Mouse (Mus musculus): ENCODE data around the gene Olfr66. TPM values are rescaled to one million over a fixed set of nuclear protein-coding genes. Genes with fewer than 3 reads are reported as not detected.

Gene Olfr66
- not detected in 2 replicates for polyA plus RNA-seq (2015; fragmentation: Nextera tagmentation; extraction: Ambion mirVana)

- no peaks in the 10 kb centered on the region for H3K4me1 ChIP-seq
- no peak within 1 kb of the TSS for H3K4me3 ChIP-seq
- no peak for ATAC-seq (ENCODE audit: insufficient number of reproducible peaks, low FRiP score, low TSS enrichment, low read depth)
- no peaks in the 10 kb centered on the region for H3K9me3 ChIP-seq
- H3K27me3 ChIP-seq: no peaks in the 10 kb centered on the region
- no peak within 1 kb of the TSS for H3K4me2 ChIP-seq
- H3K27ac ChIP-seq: no peak within 1 kb of the TSS
- H3K36me3 ChIP-seq: no peaks in the 10 kb centered on the region
- no peak within 1 kb of the TSS for H3K9ac ChIP-seq
These were observed at the start of gene Olfr66 for GRCm38 (mm10) chr7:103886152-103886551. Gene Olfr66 (minus strand): TSS chr7:103886252.

GRCm38 (mm10) chr7:103934264-103934663 is 48.2 kb upstream of the Olfr66 start, which contains the start of gene Olfr632:
Gene Olfr632 (plus strand): TSS chr7:103934347.
- Histone ChIP-seq H3K4me3 (no peak within 1 kb of the TSS), H3K9ac (no peak within 1 kb of the TSS), H3K9me3 (no peaks in the 10 kb centered on the region), H3K36me3 (no peaks in the 10 kb centered on the region), H3K27ac (no peak within 1 kb of the TSS), H3K4me2 (no peak within 1 kb of the TSS), H3K27me3 (no peaks in the 10 kb centered on the region), H3K4me1 (no peaks in the 10 kb centered on the region)
- 65% methylated on average over 2 of the region's 2 CpGs for WGBS
- ATAC-seq (ENCODE audit: insufficient number of reproducible peaks, low FRiP score, low TSS enrichment, low read depth): no peak

DNA sequence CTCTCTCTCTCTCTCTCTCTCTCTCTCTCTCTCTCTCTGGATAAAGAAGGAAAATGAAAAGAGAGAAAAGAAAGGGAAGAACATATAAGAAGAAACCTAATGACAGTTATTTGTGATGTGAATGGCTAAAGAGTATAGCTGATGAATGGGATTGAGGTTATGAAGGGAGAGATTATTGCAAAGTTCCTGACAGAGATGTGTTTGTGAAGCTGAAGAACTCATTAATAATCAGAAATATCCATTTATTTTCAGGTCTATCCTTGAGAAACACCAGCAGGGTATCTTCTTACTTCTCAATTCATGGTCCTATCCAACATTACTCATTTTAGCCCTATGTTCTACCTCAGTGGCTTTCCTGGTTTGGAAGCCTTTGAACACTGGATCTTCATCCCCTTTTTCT is 42.5 kb upstream of the Olfr66 start, which contains the start of gene Olfr631:
Olfr631 (plus strand) TSS at position 301 of the 400 bp plus-strand sequence.
- Histone ChIP-seq H3K36me3 (no peaks in the 10 kb centered on the region), H3K4me1 (no peaks in the 10 kb centered on the region), H3K9me3 (no peaks in the 10 kb centered on the region), H3K27me3 (no peaks in the 10 kb centered on the region), H3K9ac (no peak within 1 kb of the TSS), H3K4me3 (no peak within 1 kb of the TSS), H3K4me2 (no peak within 1 kb of the TSS), H3K27ac (no peak within 1 kb of the TSS)
- ATAC-seq (ENCODE audit: insufficient number of reproducible peaks, low FRiP score, low TSS enrichment, low read depth): no peak

GRCm38 (mm10) chr7:103915338-103915737 is 29.3 kb upstream of the Olfr66 start:
- no peaks in the 10 kb centered on the region for H3K9me3 ChIP-seq
- no peak for ATAC-seq (ENCODE audit: insufficient number of reproducible peaks, low FRiP score, low TSS enrichment, low read depth)
- H3K27ac ChIP-seq: no peak overlapping the region
- no peak overlapping the region for H3K4me3 ChIP-seq
- no peaks in the 10 kb centered on the region for H3K36me3 ChIP-seq
- H3K27me3 ChIP-seq: no peaks in the 10 kb centered on the region
- H3K9ac ChIP-seq: no peak overlapping the region
- H3K4me2 ChIP-seq: no peak overlapping the region
- H3K4me1 ChIP-seq: no peaks in the 10 kb centered on the region

DNA sequence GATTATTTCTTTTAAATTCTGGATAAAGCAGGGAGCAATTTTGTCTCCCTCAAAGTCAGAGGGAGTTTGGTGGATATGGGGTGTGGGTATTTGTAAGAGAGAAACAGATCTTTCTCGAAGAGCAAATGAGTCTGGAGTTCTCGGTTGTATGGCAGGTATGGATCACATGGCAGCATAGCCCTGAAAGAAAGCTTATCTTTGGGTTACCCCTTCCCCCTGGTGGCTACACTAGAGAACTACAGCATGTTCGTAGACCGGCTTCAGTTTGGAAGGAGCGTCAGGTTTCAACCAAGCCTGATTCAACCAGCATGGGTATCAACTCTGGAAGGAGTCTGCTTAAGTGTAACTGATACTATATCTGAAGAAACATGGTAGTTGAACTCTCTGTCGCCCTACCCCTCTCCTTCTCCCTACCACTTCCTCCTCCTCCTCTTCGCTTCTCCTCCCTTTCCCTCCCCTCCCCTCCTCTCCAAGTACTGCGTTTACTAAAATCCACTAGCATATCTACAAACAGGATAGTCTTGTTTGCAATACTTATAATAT is 27.0 kb upstream of the Olfr66 start:
- 42% methylated on average over 8 of the region's 8 CpGs for WGBS
- ATAC-seq (ENCODE audit: insufficient number of reproducible peaks, low FRiP score, low TSS enrichment, low read depth): no peak
- no peaks in the 10 kb centered on the region for H3K27me3 ChIP-seq
- no peak overlapping the region for H3K4me2 ChIP-seq
- H3K9me3 ChIP-seq: no peaks in the 10 kb centered on the region
- H3K36me3 ChIP-seq: no peaks in the 10 kb centered on the region
- H3K9ac ChIP-seq: no peak overlapping the region
- H3K4me3 ChIP-seq: no peak overlapping the region
- H3K27ac ChIP-seq: no peak overlapping the region
- no peaks in the 10 kb centered on the region for H3K4me1 ChIP-seq

DNA sequence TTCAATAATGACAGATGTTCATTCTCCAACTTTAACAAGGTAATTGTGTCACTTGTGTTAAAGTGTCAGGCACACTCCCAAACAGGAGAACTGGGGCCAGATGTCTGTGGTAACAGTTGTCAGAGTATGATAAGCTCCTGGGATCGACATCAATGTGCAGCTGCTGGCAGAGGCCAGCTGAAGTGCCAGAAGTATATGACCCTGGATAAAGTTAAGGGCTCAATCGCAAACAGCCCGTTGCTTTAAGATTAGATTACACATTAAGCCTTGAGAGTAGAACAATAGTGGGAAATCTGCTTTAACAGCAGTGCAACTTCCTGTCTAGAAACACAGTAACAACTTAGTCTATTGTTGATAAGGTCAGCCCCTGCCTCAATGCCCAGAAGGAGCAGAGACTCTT is 24.0 kb upstream of the Olfr66 start:
- Histone ChIP-seq H3K27ac (no peak overlapping the region), H3K36me3 (no peaks in the 10 kb centered on the region), H3K4me3 (no peak overlapping the region), H3K9me3 (no peaks in the 10 kb centered on the region), H3K4me2 (no peak overlapping the region), H3K4me1 (no peaks in the 10 kb centered on the region), H3K9ac (no peak overlapping the region), H3K27me3 (no peaks in the 10 kb centered on the region)
- WGBS: 21% methylated on average over 3 of the region's 3 CpGs
- ATAC-seq (ENCODE audit: insufficient number of reproducible peaks, low FRiP score, low TSS enrichment, low read depth): no peak

- ATAC-seq (ENCODE audit: insufficient number of reproducible peaks, low FRiP score, low TSS enrichment, low read depth): no peak
- H3K4me3 ChIP-seq: no peak within 1 kb of the TSS
- WGBS: 81% methylated on average over 2 of the region's 2 CpGs
These were observed 17.1 kb upstream of the Olfr66 start, which contains the start of gene Olfr65 for GRCm38 (mm10) chr7:103903187-103903586. Gene Olfr65 (plus strand): TSS chr7:103903487.

DNA sequence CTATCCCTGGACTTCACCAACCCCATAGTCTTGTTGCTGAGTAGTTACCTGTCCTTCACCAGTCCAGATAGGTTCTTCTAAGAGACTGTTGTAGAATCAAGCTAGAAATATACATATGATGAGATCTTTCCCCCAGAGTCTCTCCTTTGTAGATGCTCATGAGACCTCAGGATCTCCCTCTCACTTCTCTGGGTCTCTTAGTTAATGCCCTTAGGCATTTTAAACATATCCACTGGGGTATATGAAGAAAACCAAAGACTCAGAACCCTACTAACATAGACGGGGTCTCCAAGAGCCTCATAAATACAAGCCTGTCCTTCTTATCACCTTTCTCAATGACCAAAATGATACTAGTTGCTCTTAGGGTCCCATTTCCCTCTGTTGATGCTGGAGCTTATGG is 8.3 kb upstream of the Olfr66 start, which contains the start of gene Olfr64:
Olfr64 (minus strand) TSS at position 101 of the 400 bp plus-strand sequence.
- H3K27ac ChIP-seq: no peak within 1 kb of the TSS
- H3K36me3 ChIP-seq: no peaks in the 10 kb centered on the region
- 67% methylated on average over 1 of the region's 1 CpGs for WGBS
- H3K4me2 ChIP-seq: no peak within 1 kb of the TSS
- H3K9me3 ChIP-seq: no peaks in the 10 kb centered on the region
- H3K27me3 ChIP-seq: no peaks in the 10 kb centered on the region
- no peak within 1 kb of the TSS for H3K9ac ChIP-seq
- no peaks in the 10 kb centered on the region for H3K4me1 ChIP-seq
- no peak for ATAC-seq (ENCODE audit: insufficient number of reproducible peaks, low FRiP score, low TSS enrichment, low read depth)
- no peak within 1 kb of the TSS for H3K4me3 ChIP-seq

More at GRCm38 (mm10) chr7:103903187-103903586, 17.1 kb upstream of the Olfr66 start, which contains the start of gene Olfr65:
- Histone ChIP-seq H3K27ac (no peak within 1 kb of the TSS), H3K9me3 (no peaks in the 10 kb centered on the region), H3K27me3 (no peaks in the 10 kb centered on the region), H3K36me3 (no peaks in the 10 kb centered on the region), H3K4me1 (no peaks in the 10 kb centered on the region), H3K4me2 (no peak within 1 kb of the TSS), H3K9ac (no peak within 1 kb of the TSS)

DNA sequence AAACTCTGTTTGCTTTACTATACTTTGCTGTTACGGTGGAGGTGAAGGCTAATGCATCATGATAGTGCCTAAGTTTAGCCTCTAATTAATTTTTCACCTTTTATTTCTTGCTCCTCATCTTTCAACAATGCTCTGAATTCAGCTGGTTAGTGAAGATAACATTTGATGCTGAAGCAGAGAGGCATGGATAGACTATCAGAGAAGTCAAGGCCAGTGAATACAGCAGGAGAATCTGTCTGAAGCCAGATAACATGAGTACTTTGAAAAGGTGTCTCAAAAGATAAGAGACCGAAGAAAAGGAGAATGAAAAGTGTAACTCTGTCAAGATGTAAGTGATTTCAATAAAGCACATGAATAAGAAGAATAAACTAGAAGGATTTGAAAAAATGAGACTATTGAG is 9.0 kb downstream of the Olfr66 start:
- H3K27me3 ChIP-seq: no peaks in the 10 kb centered on the region

GRCm38 (mm10) chr7:103874451-103874850 is 11.6 kb downstream of the Olfr66 start:
- Histone ChIP-seq H3K36me3 (no peaks in the 10 kb centered on the region), H3K4me3 (no peak overlapping the region), H3K4me2 (no peak overlapping the region), H3K27ac (no peak overlapping the region), H3K4me1 (no peaks in the 10 kb centered on the region), H3K9me3 (no peaks in the 10 kb centered on the region), H3K9ac (no peak overlapping the region), H3K27me3 (no peaks in the 10 kb centered on the region)
- 41% methylated on average over 5 of the region's 5 CpGs for WGBS
- ATAC-seq (ENCODE audit: insufficient number of reproducible peaks, low FRiP score, low TSS enrichment, low read depth): no peak

More for the DNA sequence above, 9.0 kb downstream of the Olfr66 start:
- Histone ChIP-seq H3K4me1 (no peaks in the 10 kb centered on the region), H3K4me3 (no peak overlapping the region), H3K36me3 (no peaks in the 10 kb centered on the region), H3K4me2 (no peak overlapping the region), H3K9me3 (no peaks in the 10 kb centered on the region), H3K27ac (no peak overlapping the region), H3K9ac (no peak overlapping the region)
- WGBS: 77% methylated on average over 2 of the region's 2 CpGs
- ATAC-seq (ENCODE audit: insufficient number of reproducible peaks, low FRiP score, low TSS enrichment, low read depth): no peak

GRCm38 (mm10) chr7:103873064-103873463 is 13.0 kb downstream of the Olfr66 start:
- Histone ChIP-seq H3K4me1 (no peaks in the 10 kb centered on the region), H3K9ac (no peak overlapping the region), H3K27ac (no peak overlapping the region), H3K4me2 (no peak overlapping the region), H3K36me3 (no peaks in the 10 kb centered on the region), H3K9me3 (no peaks in the 10 kb centered on the region), H3K4me3 (no peak overlapping the region), H3K27me3 (no peaks in the 10 kb centered on the region)
- WGBS: 11% methylated on average over 1 of the region's 1 CpGs
- no peak for ATAC-seq (ENCODE audit: insufficient number of reproducible peaks, low FRiP score, low TSS enrichment, low read depth)

- Histone ChIP-seq H3K9me3 (no peaks in the 10 kb centered on the region), H3K27me3 (no peaks in the 10 kb centered on the region), H3K4me1 (no peaks in the 10 kb centered on the region), H3K4me2 (no peak overlapping the region), H3K9ac (no peak overlapping the region), H3K36me3 (no peaks in the 10 kb centered on the region), H3K27ac (no peak overlapping the region), H3K4me3 (no peak overlapping the region)
- ATAC-seq (ENCODE audit: insufficient number of reproducible peaks, low FRiP score, low TSS enrichment, low read depth): no peak
These were observed 15.4 kb downstream of the Olfr66 start for GRCm38 (mm10) chr7:103870667-103871066.

GRCm38 (mm10) chr7:103865716-103866115 is 20.3 kb downstream of the Olfr66 start:
- no peak overlapping the region for H3K4me3 ChIP-seq

More at GRCm38 (mm10) chr7:103865716-103866115, 20.3 kb downstream of the Olfr66 start:
- Histone ChIP-seq H3K27ac (no peak overlapping the region), H3K4me1 (no peaks in the 10 kb centered on the region), H3K27me3 (no peaks in the 10 kb centered on the region), H3K4me2 (no peak overlapping the region), H3K9ac (no peak overlapping the region), H3K36me3 (no peaks in the 10 kb centered on the region), H3K9me3 (no peaks in the 10 kb centered on the region)
- ATAC-seq (ENCODE audit: insufficient number of reproducible peaks, low FRiP score, low TSS enrichment, low read depth): no peak

Measured in limb, embryonic 15.5 days (tissue).